Mouse (Mus musculus) heart, adult 11 months (tissue): Measurements from ENCODE around the gene Tbkbp1.
"Not testable (repeated sequence)": the region's sequence is repeated elsewhere in the genome, so short reads cannot be mapped to it uniquely, and the experiment has no call there.

Experiments
- DNase-seq: peaks from one replicate; pipeline ENCODE4 v3.0.0; 2022

The Tbkbp1 gene

DNA sequence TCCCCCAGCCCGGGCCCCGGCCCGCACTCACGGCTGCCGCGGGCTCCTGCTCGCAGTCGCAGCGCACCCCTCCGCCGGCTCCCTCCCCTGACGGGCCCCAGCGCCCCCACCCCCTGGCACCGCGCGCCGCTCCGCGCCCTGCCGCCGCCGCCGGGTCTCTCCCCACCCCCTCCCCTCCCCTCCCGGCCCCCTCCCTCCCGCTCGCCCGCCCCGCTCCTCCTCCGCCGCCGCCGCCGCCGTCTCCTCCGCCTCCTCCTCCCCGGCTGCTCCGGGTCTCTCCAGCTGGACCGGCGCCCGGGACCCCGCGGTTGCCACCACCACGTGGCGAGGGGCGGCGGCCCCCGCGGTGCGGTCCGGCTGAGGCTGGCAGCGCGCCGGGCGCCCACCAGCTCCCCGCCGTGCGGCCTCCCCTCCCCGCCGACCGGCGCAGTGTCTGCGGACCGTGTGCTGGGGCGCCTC is at the start of gene Tbkbp1:
Gene Tbkbp1 (minus strand): TSS at position 153 of the 459 bp plus-strand sequence.
- peak; percentile 96 for DNase-seq

- DNase-seq: no peak
Measured at GRCm38 (mm10) chr11:97199519-97199918, 48.2 kb upstream of the Tbkbp1 start.

GRCm38 (mm10) chr11:97198601-97199000 is 47.3 kb upstream of the Tbkbp1 start:
- DNase-seq: no peak

GRCm38 (mm10) chr11:97197021-97197420 is 45.7 kb upstream of the Tbkbp1 start:
- no peak for DNase-seq

DNA sequence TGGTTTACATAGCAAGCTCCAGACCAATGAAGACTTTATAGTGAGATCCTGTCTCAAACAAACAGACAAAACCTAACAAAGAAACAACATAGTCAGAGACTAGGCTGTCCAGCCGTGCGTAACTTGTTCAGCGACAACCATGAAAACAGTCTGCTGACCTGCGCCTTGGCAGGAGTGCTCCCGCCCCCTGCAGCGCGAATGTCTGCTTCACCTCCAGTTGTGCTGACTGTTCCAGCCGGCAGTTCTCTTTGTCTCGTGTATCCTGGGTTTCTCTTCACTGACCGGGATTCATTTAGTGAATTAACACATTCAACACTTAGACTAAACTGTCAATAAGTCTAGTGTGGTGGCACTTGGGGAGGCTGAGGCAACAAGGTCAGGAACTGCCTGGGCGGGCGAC is 45.2 kb upstream of the Tbkbp1 start:
- DNase-seq: no peak

DNA sequence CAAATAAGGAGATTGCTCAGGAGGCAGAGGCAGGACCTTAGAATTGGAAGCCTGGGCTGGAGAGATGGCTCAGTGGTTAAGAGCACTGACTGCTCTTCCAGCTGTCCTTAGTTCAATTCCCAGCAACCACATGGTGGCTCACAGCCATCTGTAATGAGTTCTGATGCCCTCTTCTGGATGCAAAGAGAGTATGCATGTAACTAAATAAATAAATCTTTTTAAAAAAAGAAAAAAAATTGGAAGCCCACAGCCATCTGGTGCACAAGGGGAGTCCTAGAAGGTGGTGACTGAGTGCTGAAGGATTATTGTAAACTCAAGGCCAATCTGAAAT is 41.3 kb upstream of the Tbkbp1 start:
- DNase-seq: no peak

DNA sequence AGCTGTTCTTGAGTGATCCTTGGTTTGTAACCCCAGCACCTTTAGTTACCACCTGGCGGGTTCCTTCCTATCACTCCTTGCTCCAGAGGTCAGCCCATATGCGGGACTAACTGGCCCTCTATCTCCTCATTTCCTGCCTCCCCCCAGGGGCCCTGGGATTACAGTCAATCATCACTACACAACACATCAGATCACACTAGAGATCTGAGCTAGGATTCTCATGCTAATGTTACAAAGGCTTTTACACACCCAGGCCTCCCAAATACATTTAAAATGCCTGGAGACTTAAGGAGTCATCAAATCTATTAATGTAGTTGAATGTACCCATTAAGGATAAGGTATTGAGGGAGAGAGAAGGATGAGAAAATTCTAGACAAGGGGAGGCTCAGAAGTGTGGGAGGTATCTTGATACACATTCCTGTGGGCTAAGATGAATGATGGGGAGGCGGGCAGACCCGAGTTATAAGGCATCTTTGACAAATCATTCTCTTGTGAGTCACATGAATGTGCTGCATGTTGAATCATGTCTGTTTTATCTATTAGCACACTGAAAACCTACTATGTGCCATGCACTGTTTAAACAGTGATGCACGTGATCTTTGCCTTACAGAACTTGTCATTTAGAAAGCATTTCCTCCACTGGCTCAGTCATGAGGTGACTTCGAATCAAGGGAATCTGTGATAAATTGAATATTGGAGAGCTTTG is 40.8 kb upstream of the Tbkbp1 start:
- DNase-seq: no peak

DNA sequence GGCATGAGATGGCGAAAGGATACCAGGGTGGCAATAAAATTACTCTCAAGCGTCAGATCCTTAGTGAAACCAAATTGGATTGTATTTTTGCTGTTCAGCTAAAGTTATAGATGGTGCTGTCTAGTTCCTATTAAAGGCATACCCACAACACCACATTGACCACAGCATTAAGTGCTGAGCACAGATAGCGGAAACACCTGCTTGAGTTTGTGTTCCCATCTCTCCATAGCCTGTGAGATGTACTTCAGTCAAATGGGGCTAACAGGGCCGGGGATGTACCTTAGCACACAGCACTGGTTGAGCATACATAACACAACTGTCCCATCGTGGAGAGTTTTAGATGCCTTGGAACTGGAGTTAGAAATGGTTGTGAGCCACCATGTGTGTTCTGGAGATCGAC is 39.7 kb upstream of the Tbkbp1 start:
- DNase-seq: peak; percentile 93

- DNase-seq: not testable (repeated sequence)
Measured at GRCm38 (mm10) chr11:97189645-97190044, 38.4 kb upstream of the Tbkbp1 start.

- no peak for DNase-seq
Measured at GRCm38 (mm10) chr11:97189231-97189630, 37.9 kb upstream of the Tbkbp1 start.

- DNase-seq: no peak
Measured at GRCm38 (mm10) chr11:97188643-97188955, 37.3 kb upstream of the Tbkbp1 start.

DNA sequence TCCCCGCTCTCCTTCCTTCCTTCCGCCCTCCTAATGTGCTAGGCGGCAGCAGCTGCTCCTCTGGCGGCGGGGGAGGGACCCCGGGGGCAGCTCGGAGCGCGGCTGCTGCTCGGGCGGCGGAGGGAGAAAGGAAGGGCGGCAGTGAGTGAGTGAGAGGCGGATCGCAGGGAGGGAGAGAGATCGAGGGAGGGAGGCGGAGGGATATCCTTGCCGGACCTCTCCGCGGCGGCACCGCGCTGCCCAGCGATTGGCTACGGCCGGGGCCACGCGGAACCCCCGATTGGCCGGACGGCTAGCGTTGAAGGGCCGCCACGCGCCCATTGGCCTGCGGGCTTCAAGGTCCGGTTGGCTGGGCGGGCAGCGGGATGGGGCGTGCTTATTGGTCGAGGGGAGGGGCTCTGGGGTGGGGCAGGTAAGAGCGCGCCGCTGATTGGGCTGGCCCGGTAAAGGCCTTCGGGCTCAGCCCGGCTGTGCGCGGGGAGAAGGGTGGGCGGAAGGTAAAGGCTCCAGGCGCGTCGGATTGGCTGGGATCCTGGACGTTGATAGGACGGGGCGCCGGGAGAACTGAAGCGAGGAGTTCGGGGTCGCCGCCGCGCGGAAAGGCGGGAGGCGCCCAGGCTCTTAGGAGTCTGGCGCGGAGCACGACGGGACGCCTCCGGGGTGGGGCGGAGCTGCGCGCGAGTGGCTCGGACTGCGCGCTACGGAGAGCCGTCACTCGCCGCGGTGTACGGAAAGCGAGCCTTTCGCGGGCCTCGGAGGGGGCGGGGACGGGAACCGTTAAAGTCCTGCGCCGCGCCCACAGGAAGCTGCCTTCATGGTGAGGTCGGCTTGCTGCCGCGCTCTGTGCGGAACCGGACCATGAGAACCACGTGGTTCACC is 36.7 kb upstream of the Tbkbp1 start, which contains the start of gene Kpnb1:
Gene Kpnb1 (minus strand): TSS at position 118 of the 879 bp plus-strand sequence.
- peak; percentile 100 for DNase-seq

GRCm38 (mm10) chr11:97186947-97187763 is 35.9 kb upstream of the Tbkbp1 start:
- peak; percentile 100 for DNase-seq

GRCm38 (mm10) chr11:97185704-97186614 is 34.7 kb upstream of the Tbkbp1 start:
- no peak for DNase-seq

DNA sequence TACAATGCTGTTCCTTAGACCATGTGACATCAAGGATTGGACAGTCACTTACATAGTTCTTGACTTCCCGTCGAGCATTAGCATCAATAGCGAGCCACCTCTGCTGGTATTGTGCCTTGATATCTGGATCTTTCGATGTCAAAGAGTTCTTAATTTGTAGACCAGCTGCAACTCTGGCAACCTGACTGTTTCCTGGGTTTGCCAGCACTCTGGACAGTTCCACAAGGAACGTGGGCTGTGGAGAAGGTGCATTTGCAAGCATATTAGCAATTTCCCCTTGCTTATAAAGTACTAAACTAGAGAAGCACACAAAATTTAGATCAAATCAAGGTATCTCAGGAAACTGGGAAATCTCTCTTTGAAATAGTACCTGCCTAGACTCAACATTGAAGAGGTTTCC is 33.6 kb upstream of the Tbkbp1 start:
- DNase-seq: no peak

- DNase-seq: no peak
Measured at GRCm38 (mm10) chr11:97182446-97182845, 31.2 kb upstream of the Tbkbp1 start.

DNA sequence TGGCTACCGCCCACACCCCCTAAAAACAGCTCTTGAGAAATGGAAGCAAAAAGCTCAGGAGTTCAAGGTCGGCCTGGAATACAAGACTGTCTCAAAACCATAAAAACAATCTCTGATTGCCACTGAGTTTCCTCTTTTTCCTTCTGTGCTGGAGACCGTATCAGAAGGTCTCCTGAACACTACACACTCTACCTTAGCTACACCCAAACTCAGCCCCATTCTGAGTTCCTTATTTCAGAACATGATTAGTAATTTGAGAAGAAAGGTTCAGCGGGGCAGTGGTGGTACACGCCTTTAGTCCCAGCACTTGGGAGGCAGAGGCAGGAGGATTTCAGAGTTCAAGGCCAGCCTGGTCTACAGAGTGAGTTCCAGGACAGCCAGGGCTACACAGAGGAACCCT is 29.8 kb upstream of the Tbkbp1 start:
- DNase-seq: no peak

GRCm38 (mm10) chr11:97178198-97178597 is 26.9 kb upstream of the Tbkbp1 start:
- no peak for DNase-seq

- DNase-seq: no peak
Measured at GRCm38 (mm10) chr11:97176851-97177250, 25.6 kb upstream of the Tbkbp1 start.

DNA sequence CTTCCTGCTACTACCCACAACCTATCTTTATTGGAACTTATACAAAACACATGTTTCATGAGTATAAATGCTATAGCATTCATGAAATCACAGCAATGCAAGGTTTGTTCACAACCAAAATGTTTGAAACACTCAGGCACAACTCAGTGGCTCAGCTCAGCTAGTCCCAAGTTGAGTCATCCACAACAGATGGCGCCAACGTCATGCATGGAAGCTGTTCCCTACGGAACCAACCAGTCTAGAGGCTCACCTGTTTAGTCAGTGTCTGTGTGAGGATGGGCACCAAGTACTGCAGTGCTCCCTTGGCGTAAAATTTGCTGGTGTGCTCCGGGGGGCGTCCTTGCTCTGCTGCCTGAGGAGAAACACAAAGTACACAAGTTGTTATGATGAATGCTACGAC is 24.2 kb upstream of the Tbkbp1 start:
- DNase-seq: no peak

DNA sequence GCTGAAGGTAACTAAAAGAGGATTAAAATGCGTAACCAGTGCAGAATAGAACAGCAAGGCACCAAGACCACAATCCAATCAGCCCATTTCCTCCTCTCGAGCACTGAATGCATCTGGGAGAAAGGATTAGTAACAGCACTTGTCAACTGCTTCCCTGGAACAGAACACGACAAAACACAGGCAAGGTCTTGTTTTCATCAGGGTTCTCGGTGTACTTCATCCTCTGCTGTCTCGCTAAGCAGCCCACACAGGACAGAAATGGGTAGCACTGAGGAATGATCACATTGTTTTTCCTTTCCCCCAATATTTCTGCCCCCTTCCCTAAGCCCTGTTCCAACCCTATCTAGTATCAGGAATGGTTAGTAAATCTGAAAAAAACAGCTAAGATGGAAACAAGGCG is 9.0 kb upstream of the Tbkbp1 start:
- no peak for DNase-seq

DNA sequence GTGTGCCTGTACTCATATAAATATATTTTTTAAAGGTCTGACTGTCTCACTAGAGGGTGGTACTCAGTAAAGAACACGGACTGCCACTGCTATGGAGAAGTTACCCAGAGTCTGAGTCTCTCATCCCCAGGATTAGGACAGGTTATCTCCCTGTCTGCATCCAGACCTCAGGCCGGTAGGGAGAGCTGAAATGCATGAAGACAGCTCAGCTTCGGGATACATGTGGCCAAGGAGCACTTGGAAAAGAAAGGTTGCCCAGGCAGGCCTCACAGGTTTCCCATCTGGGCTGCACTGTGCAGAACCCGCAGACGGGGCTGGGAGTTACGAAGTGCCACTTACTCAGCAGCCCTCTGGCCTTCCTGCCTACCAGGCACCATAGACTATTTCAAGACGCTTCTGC is 5.7 kb upstream of the Tbkbp1 start:
- DNase-seq: no peak
